Mouse (Mus musculus) lung, postnatal 0 days (tissue): ENCODE measurements at regions not wholly inside any gene's neighbourhood (a gene's known extent, or its start where the extent isn't known, plus 50 kb on each side); places are given as distances from the start of the nearest gene placed in this dataset.

ENCODE experiments used
- CTCF ChIP-seq: IDR thresholded peaks from 2 replicates; pipeline ENCODE4 v1.5.1; 2016; ENCODE audit warnings: antibody characterized with exemption, mild to moderate bottlenecking
- EP300 ChIP-seq: IDR thresholded peaks from 2 replicates; pipeline ENCODE4 v1.6.1; 2016; ENCODE audit warnings: antibody characterized with exemption, mild to moderate bottlenecking, control low read depth

- TF ChIP-seq CTCF (no peak), EP300 (no peak)
These were observed 338.0 kb upstream of the Pkdcc start for GRCm38 (mm10) chr17:82877131-82877530.
